Comparison of ENCODE assay signal across 8 mouse cellular contexts in genomic region chr6:31390243-31390981, GRCm38 (mm10). TPM values are rescaled to one million over a fixed set of nuclear protein-coding genes. Genes with fewer than 3 reads are reported as not detected.
A peak's percentile ranks its signal among the peaks of the same experiment; 100 is the strongest.
DNase-seq lines count a peak whose midpoint lies in the region; ATAC-seq and TF ChIP-seq lines count a peak whose summit lies in the region.

No protein-coding gene starts in this region.

- peaks cover 17% of the 10 kb centered on the region; the same call in 1 of the 2 replicates for H3K4me1 ChIP-seq in kidney, adult 2 months (ENCODE audit: control insufficient read depth, insufficient read depth, low read length)
- no peaks in the 10 kb centered on the region for H3K4me1 ChIP-seq in kidney, embryonic 16.5 days (ENCODE audit: insufficient read depth, low read length)
- peaks cover 4% of the 10 kb centered on the region for H3K4me1 ChIP-seq in liver, embryonic 16.5 days (ENCODE audit: control insufficient read depth, low read depth, low read length)
- H3K4me1 ChIP-seq in neural tube, embryonic 15.5 days = no peaks in the 10 kb centered on the region

- H3K27ac ChIP-seq in kidney, adult 2 months (ENCODE audit: insufficient read depth, low read depth, low read length) = peak overlapping the region; percentile 42
- no peak overlapping the region for H3K27ac ChIP-seq in kidney, embryonic 16.5 days (ENCODE audit: low read length)
- H3K27ac ChIP-seq in liver, embryonic 16.5 days (ENCODE audit: low read length) = no peak overlapping the region
- H3K27ac ChIP-seq in neural tube, embryonic 15.5 days (replicated peaks) = no peak overlapping the region

- no peaks in the 10 kb centered on the region for H3K9me3 ChIP-seq in kidney, embryonic 16.5 days (ENCODE audit: low read length)
- no peaks in the 10 kb centered on the region for H3K9me3 ChIP-seq in liver, embryonic 16.5 days (replicated peaks; ENCODE audit: control insufficient read depth, low read length)
- no peaks in the 10 kb centered on the region for H3K9me3 ChIP-seq in neural tube, embryonic 15.5 days (replicated peaks)

- ATAC-seq in kidney, embryonic 16.5 days (ENCODE audit: low FRiP score, low TSS enrichment) = no peak
- ATAC-seq in liver, embryonic 16.5 days (ENCODE audit: low read depth) = peak; percentile 54
- no peak for ATAC-seq in neural tube, embryonic 15.5 days (ENCODE audit: low FRiP score)
- ATAC-seq in erythroid progenitor cell, adult 5-6 weeks (replicated peaks; ENCODE audit: low FRiP score, poor library complexity, severe bottlenecking) = no peak

- DNase-seq in kidney, adult 2 months = peak; percentile 72
- peak; percentile 68 for DNase-seq in MN1 (ENCODE audit: low spot score)
- peak; percentile 50 to 66 for DNase-seq in heart, adult 9 months (ENCODE audit: low spot score in 2 of 2)
- no peak for DNase-seq in cerebellum, postnatal 10 days

- WGBS in kidney, adult 2 months = 30% methylated on average over 8 of the region's 8 CpGs
- WGBS in kidney, embryonic 16.5 days = 53% methylated on average over 8 of the region's 8 CpGs
- 67% methylated on average over 8 of the region's 8 CpGs for WGBS in liver, embryonic 16.5 days (ENCODE audit: insufficient replicate concordance)
- 71% methylated on average over 8 of the region's 8 CpGs for WGBS in neural tube, embryonic 15.5 days

- no peak overlapping the region for H3K4me2 ChIP-seq in kidney, embryonic 16.5 days (replicated peaks; ENCODE audit: low read depth, low read length)
- H3K4me2 ChIP-seq in liver, embryonic 16.5 days (ENCODE audit: low read depth, low read length) = no peak overlapping the region
- H3K4me2 ChIP-seq in neural tube, embryonic 15.5 days = no peak overlapping the region

- H3K9ac ChIP-seq in kidney, embryonic 16.5 days (replicated peaks; ENCODE audit: low read length) = no peak overlapping the region
- H3K9ac ChIP-seq in liver, embryonic 16.5 days (ENCODE audit: low read depth, low read length) = no peak overlapping the region
- H3K9ac ChIP-seq in neural tube, embryonic 15.5 days (replicated peaks) = no peak overlapping the region

- no peaks in the 10 kb centered on the region for H3K27me3 ChIP-seq in kidney, adult 2 months (replicated peaks; ENCODE audit: control insufficient read depth, insufficient read depth, low read length)
- no peaks in the 10 kb centered on the region for H3K27me3 ChIP-seq in kidney, embryonic 16.5 days (ENCODE audit: insufficient read depth, low read length)
- no peaks in the 10 kb centered on the region for H3K27me3 ChIP-seq in liver, embryonic 16.5 days (ENCODE audit: control insufficient read depth, insufficient read depth, low read depth, low read length)
- no peaks in the 10 kb centered on the region for H3K27me3 ChIP-seq in neural tube, embryonic 15.5 days (replicated peaks)

- no peaks in the 10 kb centered on the region for H3K36me3 ChIP-seq in kidney, adult 2 months (ENCODE audit: control insufficient read depth, insufficient read depth, low read length)
- no peaks in the 10 kb centered on the region for H3K36me3 ChIP-seq in kidney, embryonic 16.5 days (ENCODE audit: insufficient read depth, low read length)
- no peaks in the 10 kb centered on the region for H3K36me3 ChIP-seq in liver, embryonic 16.5 days (ENCODE audit: control insufficient read depth, insufficient read depth)
- H3K36me3 ChIP-seq in neural tube, embryonic 15.5 days = no peaks in the 10 kb centered on the region

- TF ChIP-seq POLR2A in kidney, adult 2 months (IDR thresholded peaks at IDR 0.05; ENCODE audit: low read depth, low read length) = no peak

- no peak overlapping the region for H3K4me3 ChIP-seq in kidney, adult 2 months (ENCODE audit: insufficient read depth, low read depth, low read length)
- H3K4me3 ChIP-seq in kidney, embryonic 16.5 days (ENCODE audit: low read length) = no peak overlapping the region
- H3K4me3 ChIP-seq in liver, embryonic 16.5 days (ENCODE audit: low read depth, low read length) = no peak overlapping the region
- H3K4me3 ChIP-seq in neural tube, embryonic 15.5 days (replicated peaks) = no peak overlapping the region

- TF ChIP-seq CTCF in kidney, adult 2 months (conservative IDR thresholded peaks at IDR 0.05; ENCODE audit: insufficient read depth, insufficient read length, low read depth, low read length) = peak; percentile 67

RNA-seq across cellular contexts. Expression of gene Mkln1, which starts 8.1 kb away (rescaled TPM):
- 50.4 and 84.5 TPM in 2 replicates for polyA plus RNA-seq in kidney, adult 2 months (2012; rRNA removed)
- 209 and 214 TPM in 2 replicates for polyA plus RNA-seq in kidney, embryonic 16.5 days (2015; fragmentation: Nextera tagmentation; extraction: Ambion mirVana)
- 130 and 142 TPM in 2 replicates for polyA plus RNA-seq in liver, embryonic 16.5 days (2015; fragmentation: Nextera tagmentation; extraction: Ambion mirVana)
- polyA plus RNA-seq in neural tube, embryonic 15.5 days (2015; fragmentation: Nextera tagmentation; extraction: Ambion mirVana) = 124 and 146 TPM in 2 replicates
- total RNA-seq in erythroid progenitor cell, adult 5-6 weeks (2015; ENCODE audit: low replicate concordance) = 165 and 214 TPM in 2 replicates
- 218 and 225 TPM in 2 replicates for total RNA-seq in erythroid progenitor cell, adult 5-6 weeks (2017; ENCODE audit: low replicate concordance)

Comparison
In these comparisons a context has a peak if more than half of its experiments do, and no peak if none do; other contexts are left out.
1. DNase-seq: peak in kidney, adult 2 months (single experiment), MN1 (single experiment) and heart, adult 9 months (2 of 2); none in cerebellum, postnatal 10 days (0 of 2).